Mouse (Mus musculus): Measurements from ENCODE around the gene Mia2. TPM values are rescaled to one million over a fixed set of nuclear protein-coding genes. Genes with fewer than 3 reads are reported as not detected.
A peak's percentile ranks its signal among the peaks of the same experiment; 100 is the strongest.

Gene Mia2
- polyA plus RNA-seq, 1 experiment from 2014 or later = 52.0 TPM

- 1% methylated on average over 39 of the region's 43 CpGs for WGBS
- Histone ChIP-seq H3K27ac (peak within 1 kb of the TSS; percentile 90), H3K4me1 (peaks cover 11% of the 10 kb centered on the region), H3K36me3 (peaks cover 32% of the 10 kb centered on the region), H3K4me2 (replicated peaks) (peak within 1 kb of the TSS; percentile 89), H3K9me3 (replicated peaks) (no peaks in the 10 kb centered on the region), H3K27me3 (0 out of 2 replicates have a peak, but pooled peaks cover 3% of the 10 kb centered on the region), H3K4me3 (peak within 1 kb of the TSS; percentile 97), H3K9ac (peak within 1 kb of the TSS; percentile 98)
- peak; percentile 99 for ATAC-seq (ENCODE audit: low FRiP score)
Observed at GRCm38 (mm10) chr12:59066448-59067077, 29.0 kb upstream of the Mia2 start, which contains the start of gene Pnn. Pnn (plus strand) TSS chr12:59066884.

DNA sequence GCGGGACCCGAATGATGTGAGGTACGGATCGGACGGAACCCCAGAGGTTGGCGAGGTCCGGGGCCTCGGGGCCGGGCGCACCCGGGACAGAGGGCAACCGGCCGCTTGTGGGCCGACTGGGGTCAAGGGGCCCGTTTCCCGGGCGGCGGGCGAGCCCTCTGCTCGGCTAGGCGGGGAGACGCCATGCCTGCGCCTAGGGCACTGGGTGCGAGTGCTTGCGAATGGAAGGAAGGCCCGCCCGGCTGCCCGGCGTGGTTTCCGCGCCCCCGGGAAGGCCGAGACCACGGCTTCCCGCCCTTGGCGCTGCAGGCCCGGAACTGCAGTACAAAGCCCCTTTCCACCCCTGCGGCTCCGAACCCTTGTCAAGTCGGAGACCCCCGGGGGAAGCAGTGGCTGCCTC is 28.5 kb upstream of the Mia2 start:
- H3K27ac ChIP-seq = peak overlapping the region; percentile 90
- H3K27me3 ChIP-seq = 0 out of 2 replicates have a peak, but pooled peaks cover 3% of the 10 kb centered on the region
- H3K4me2 ChIP-seq (replicated peaks) = peak overlapping the region; percentile 89
- under 1% methylated on average over 41 of the region's 41 CpGs for WGBS
- H3K4me3 ChIP-seq = peak overlapping the region; percentile 97
- H3K36me3 ChIP-seq = peaks cover 38% of the 10 kb centered on the region
- peaks cover 11% of the 10 kb centered on the region for H3K4me1 ChIP-seq
- H3K9ac ChIP-seq = peak overlapping the region; percentile 98
- ATAC-seq (ENCODE audit: low FRiP score) = peak; percentile 75
- no peaks in the 10 kb centered on the region for H3K9me3 ChIP-seq (replicated peaks)

DNA sequence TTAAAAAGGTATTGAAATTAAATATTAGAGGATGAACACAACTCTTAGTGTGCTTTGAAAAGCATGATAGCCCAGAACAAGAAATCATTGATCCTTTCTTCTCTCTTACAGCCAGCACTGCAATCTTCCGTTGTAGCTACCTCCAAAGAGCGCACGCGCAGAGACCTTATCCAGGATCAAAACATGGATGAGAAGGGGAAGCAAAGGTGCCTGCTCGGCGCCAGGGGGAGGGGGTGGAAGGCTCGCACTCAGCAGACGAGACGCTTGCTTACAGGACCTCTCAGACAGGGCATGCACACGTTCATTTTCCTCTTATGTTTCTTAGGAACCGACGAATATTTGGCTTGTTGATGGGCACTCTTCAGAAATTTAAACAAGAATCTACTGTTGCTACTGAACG is 26.8 kb upstream of the Mia2 start:
- ATAC-seq (ENCODE audit: low FRiP score) = no peak
- Histone ChIP-seq H3K27ac (no peak overlapping the region), H3K4me1 (peaks cover 11% of the 10 kb centered on the region), H3K9ac (no peak overlapping the region), H3K4me3 (no peak overlapping the region), H3K36me3 (peaks cover 43% of the 10 kb centered on the region), H3K27me3 (0 out of 2 replicates have a peak, but pooled peaks cover 2% of the 10 kb centered on the region), H3K4me2 (replicated peaks) (no peak overlapping the region), H3K9me3 (replicated peaks) (no peaks in the 10 kb centered on the region)
- WGBS = 97% methylated on average over 13 of the region's 13 CpGs

DNA sequence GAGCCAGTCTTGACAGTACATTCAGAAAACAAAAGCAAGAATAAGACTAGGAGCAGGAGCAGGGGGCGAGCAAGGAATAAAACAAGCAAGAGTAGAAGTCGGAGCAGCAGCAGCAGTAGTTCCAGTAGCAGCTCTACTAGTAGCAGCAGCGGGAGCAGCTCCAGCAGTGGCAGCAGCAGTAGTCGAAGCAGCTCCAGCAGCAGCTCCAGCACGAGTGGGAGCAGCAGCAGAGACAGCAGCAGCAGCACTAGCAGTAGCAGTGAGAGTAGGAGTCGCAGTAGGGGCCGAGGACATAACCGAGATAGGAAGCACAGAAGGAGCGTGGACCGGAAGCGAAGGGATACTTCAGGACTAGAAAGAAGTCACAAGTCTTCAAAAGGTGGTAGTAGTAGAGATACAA is 23.3 kb upstream of the Mia2 start:
- H3K36me3 ChIP-seq = peaks cover 53% of the 10 kb centered on the region
- no peak for ATAC-seq (ENCODE audit: low FRiP score)
- H3K4me1 ChIP-seq = peaks cover 8% of the 10 kb centered on the region
- no peaks in the 10 kb centered on the region for H3K9me3 ChIP-seq (replicated peaks)
- no peak overlapping the region for H3K4me3 ChIP-seq
- no peak overlapping the region for H3K27ac ChIP-seq
- no peaks in the 10 kb centered on the region for H3K27me3 ChIP-seq
- 90% methylated on average over 11 of the region's 11 CpGs for WGBS
- H3K4me2 ChIP-seq (replicated peaks) = no peak overlapping the region
- H3K9ac ChIP-seq = no peak overlapping the region

GRCm38 (mm10) chr12:59074052-59074451 is 21.5 kb upstream of the Mia2 start:
- H3K4me2 ChIP-seq (replicated peaks) = no peak overlapping the region
- no peak overlapping the region for H3K27ac ChIP-seq
- no peaks in the 10 kb centered on the region for H3K27me3 ChIP-seq
- H3K9ac ChIP-seq = no peak overlapping the region
- peaks cover 43% of the 10 kb centered on the region for H3K36me3 ChIP-seq
- H3K9me3 ChIP-seq (replicated peaks) = no peaks in the 10 kb centered on the region
- ATAC-seq (ENCODE audit: low FRiP score) = no peak
- 89% methylated on average over 3 of the region's 3 CpGs for WGBS
- no peaks in the 10 kb centered on the region for H3K4me1 ChIP-seq
- no peak overlapping the region for H3K4me3 ChIP-seq

DNA sequence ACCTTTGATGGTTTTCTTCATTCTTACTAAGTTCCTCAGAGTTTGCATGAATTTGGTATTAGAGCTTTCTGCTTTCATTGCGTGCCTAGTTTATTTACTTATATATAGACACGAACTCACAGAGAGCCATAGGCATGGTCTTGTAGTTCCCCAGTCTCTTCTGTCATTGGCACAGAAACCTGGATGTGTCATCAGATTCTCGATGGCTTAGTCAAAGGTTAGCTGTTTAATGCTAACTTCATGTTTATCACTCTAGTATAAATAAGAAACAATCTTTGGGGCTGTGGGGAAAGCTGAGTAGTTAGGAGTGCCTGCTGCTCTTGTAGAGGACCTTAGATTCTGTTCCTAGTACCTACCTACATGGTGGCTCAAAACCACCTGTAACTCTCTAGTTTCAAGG is 18.6 kb upstream of the Mia2 start:
- Histone ChIP-seq H3K27ac (no peak overlapping the region), H3K4me2 (replicated peaks) (no peak overlapping the region), H3K9ac (no peak overlapping the region), H3K4me3 (no peak overlapping the region), H3K9me3 (replicated peaks) (no peaks in the 10 kb centered on the region), H3K27me3 (no peaks in the 10 kb centered on the region), H3K4me1 (no peaks in the 10 kb centered on the region), H3K36me3 (peaks cover 16% of the 10 kb centered on the region)
- WGBS = 94% methylated on average over 3 of the region's 3 CpGs
- no peak for ATAC-seq (ENCODE audit: low FRiP score)

- H3K27ac ChIP-seq = no peak overlapping the region
- H3K4me1 ChIP-seq = no peaks in the 10 kb centered on the region
- H3K4me3 ChIP-seq = no peak overlapping the region
- no peak overlapping the region for H3K4me2 ChIP-seq (replicated peaks)
- no peak for ATAC-seq (ENCODE audit: low FRiP score)
- no peaks in the 10 kb centered on the region for H3K9me3 ChIP-seq (replicated peaks)
- H3K36me3 ChIP-seq = 0 out of 2 replicates have a peak, but pooled peaks cover 10% of the 10 kb centered on the region
- no peak overlapping the region for H3K9ac ChIP-seq
- WGBS = 98% methylated on average over 3 of the region's 3 CpGs
- no peaks in the 10 kb centered on the region for H3K27me3 ChIP-seq
Observed at GRCm38 (mm10) chr12:59077883-59078282, 17.7 kb upstream of the Mia2 start.

DNA sequence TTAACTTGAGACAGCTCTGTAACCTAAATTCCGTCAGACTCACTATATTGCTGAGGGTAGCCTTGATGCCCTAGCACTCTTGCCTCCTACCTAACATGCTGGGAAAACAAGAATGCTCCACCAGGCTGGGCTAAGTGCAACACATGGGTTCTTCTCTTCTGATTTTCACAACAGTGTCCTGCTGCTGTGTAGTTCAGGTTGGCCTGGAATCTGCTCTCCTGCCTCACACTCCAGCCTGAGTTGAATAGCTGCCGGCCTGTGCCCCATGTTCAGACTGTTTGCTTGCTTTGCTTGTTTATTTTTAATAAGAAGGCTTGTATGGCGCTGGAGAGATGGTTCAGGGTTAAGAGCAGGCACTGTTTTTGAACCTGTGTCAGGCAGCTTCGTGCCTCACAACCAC is 15.1 kb upstream of the Mia2 start:
- WGBS = 89% methylated on average over 4 of the region's 4 CpGs
- no peaks in the 10 kb centered on the region for H3K27me3 ChIP-seq
- ATAC-seq (ENCODE audit: low FRiP score) = no peak

GRCm38 (mm10) chr12:59084446-59084845 is 11.2 kb upstream of the Mia2 start:
- no peaks in the 10 kb centered on the region for H3K4me1 ChIP-seq
- no peak overlapping the region for H3K27ac ChIP-seq
- no peaks in the 10 kb centered on the region for H3K9me3 ChIP-seq (replicated peaks)
- H3K4me2 ChIP-seq (replicated peaks) = no peak overlapping the region
- WGBS = 63% methylated on average over 5 of the region's 5 CpGs
- no peak for ATAC-seq (ENCODE audit: low FRiP score)
- H3K27me3 ChIP-seq = no peaks in the 10 kb centered on the region
- no peak overlapping the region for H3K4me3 ChIP-seq
- H3K9ac ChIP-seq = no peak overlapping the region
- no peaks in the 10 kb centered on the region for H3K36me3 ChIP-seq

More for the DNA sequence above, 15.1 kb upstream of the Mia2 start:
- Histone ChIP-seq H3K27ac (no peak overlapping the region), H3K9me3 (replicated peaks) (no peaks in the 10 kb centered on the region), H3K4me3 (no peak overlapping the region), H3K9ac (no peak overlapping the region), H3K4me1 (no peaks in the 10 kb centered on the region), H3K4me2 (replicated peaks) (no peak overlapping the region), H3K36me3 (0 out of 2 replicates have a peak, but pooled peaks cover 3% of the 10 kb centered on the region)

- no peak overlapping the region for H3K4me2 ChIP-seq (replicated peaks)
- H3K9me3 ChIP-seq (replicated peaks) = no peaks in the 10 kb centered on the region
- H3K4me1 ChIP-seq = no peaks in the 10 kb centered on the region
- H3K4me3 ChIP-seq = no peak overlapping the region
- WGBS = 88% methylated on average over 5 of the region's 5 CpGs
- H3K27me3 ChIP-seq = no peaks in the 10 kb centered on the region
- no peak overlapping the region for H3K9ac ChIP-seq
- ATAC-seq (ENCODE audit: low FRiP score) = no peak
- H3K36me3 ChIP-seq = no peaks in the 10 kb centered on the region
- no peak overlapping the region for H3K27ac ChIP-seq
Observed at GRCm38 (mm10) chr12:59086171-59086570, 9.4 kb upstream of the Mia2 start.

GRCm38 (mm10) chr12:59093543-59093942 is 2.1 kb upstream of the Mia2 start:
- Histone ChIP-seq H3K4me1 (no peaks in the 10 kb centered on the region), H3K36me3 (no peaks in the 10 kb centered on the region), H3K4me2 (replicated peaks) (no peak overlapping the region), H3K4me3 (no peak overlapping the region), H3K27ac (no peak overlapping the region), H3K27me3 (no peaks in the 10 kb centered on the region), H3K9me3 (replicated peaks) (no peaks in the 10 kb centered on the region), H3K9ac (no peak overlapping the region)
- 63% methylated on average over 2 of the region's 2 CpGs for WGBS
- ATAC-seq (ENCODE audit: low FRiP score) = no peak

- Histone ChIP-seq H3K4me2 (replicated peaks) (no peak overlapping the region), H3K36me3 (no peaks in the 10 kb centered on the region), H3K4me3 (no peak overlapping the region), H3K27me3 (no peaks in the 10 kb centered on the region), H3K9me3 (replicated peaks) (no peaks in the 10 kb centered on the region), H3K9ac (no peak overlapping the region), H3K4me1 (no peaks in the 10 kb centered on the region), H3K27ac (no peak overlapping the region)
- ATAC-seq (ENCODE audit: low FRiP score) = no peak
- 71% methylated on average over 5 of the region's 5 CpGs for WGBS
Observed at GRCm38 (mm10) chr12:59104771-59105170, 9.2 kb downstream of the Mia2 start.

- H3K27ac ChIP-seq = no peak overlapping the region
- H3K9ac ChIP-seq = no peak overlapping the region
- no peaks in the 10 kb centered on the region for H3K4me1 ChIP-seq
- no peak for ATAC-seq (ENCODE audit: low FRiP score)
- H3K9me3 ChIP-seq (replicated peaks) = no peaks in the 10 kb centered on the region
- 87% methylated on average over 6 of the region's 6 CpGs for WGBS
- no peak overlapping the region for H3K4me2 ChIP-seq (replicated peaks)
- H3K4me3 ChIP-seq = no peak overlapping the region
- H3K27me3 ChIP-seq = no peaks in the 10 kb centered on the region
- H3K36me3 ChIP-seq = no peaks in the 10 kb centered on the region
Observed at GRCm38 (mm10) chr12:59105914-59106313, 10.3 kb downstream of the Mia2 start.

All from hindbrain, embryonic 12.5 days (tissue).